Mouse (Mus musculus) liver (tissue): Measurements from ENCODE around the gene Kcnc3.

Experiments used
- DNase-seq: peaks from one replicate; pipeline ENCODE4 v3.0.0-alpha.2; 2020; ENCODE audit warnings: mixed read lengths

Kcnc3 gene

GRCm38 (mm10) chr7:44571811-44572210, 18.7 kb upstream of the Kcnc3 start:
- no peak for DNase-seq

GRCm38 (mm10) chr7:44572213-44572701, 18.2 kb upstream of the Kcnc3 start, which contains the start of gene Napsa:
TSS of gene Napsa (plus strand) at chr7:44572380.
- DNase-seq = no peak

GRCm38 (mm10) chr7:44572956-44573484, 17.4 kb upstream of the Kcnc3 start:
- no peak for DNase-seq

- DNase-seq = no peak
These were observed 14.1 kb upstream of the Kcnc3 start for GRCm38 (mm10) chr7:44576333-44576844.

GRCm38 (mm10) chr7:44581637-44582036, 8.8 kb upstream of the Kcnc3 start:
- DNase-seq = no peak

GRCm38 (mm10) chr7:44582709-44583108, 7.8 kb upstream of the Kcnc3 start:
- no peak for DNase-seq

- no peak for DNase-seq
These were observed 7.3 kb upstream of the Kcnc3 start for GRCm38 (mm10) chr7:44583146-44583545.

GRCm38 (mm10) chr7:44584265-44584804, 6.1 kb upstream of the Kcnc3 start:
- no peak for DNase-seq

GRCm38 (mm10) chr7:44584921-44585320, 5.5 kb upstream of the Kcnc3 start:
- DNase-seq = no peak

- no peak for DNase-seq
These were observed 4.9 kb upstream of the Kcnc3 start for GRCm38 (mm10) chr7:44585606-44586005.

- DNase-seq = no peak
These were observed 3.9 kb upstream of the Kcnc3 start for GRCm38 (mm10) chr7:44586518-44586917.

GRCm38 (mm10) chr7:44586930-44587329, 3.5 kb upstream of the Kcnc3 start:
- DNase-seq = peak; percentile 14

GRCm38 (mm10) chr7:44587676-44588075, 2.8 kb upstream of the Kcnc3 start:
- no peak for DNase-seq

- no peak for DNase-seq
These were observed 2.1 kb upstream of the Kcnc3 start for GRCm38 (mm10) chr7:44588338-44588737.

- DNase-seq = peak; percentile 72
These were observed 1.3 kb upstream of the Kcnc3 start for GRCm38 (mm10) chr7:44589149-44589548.

GRCm38 (mm10) chr7:44589946-44590345, 518 bp upstream of the Kcnc3 start:
- no peak for DNase-seq

- no peak for DNase-seq
These were observed 1.1 kb downstream of the Kcnc3 start for GRCm38 (mm10) chr7:44591348-44592116.

- no peak for DNase-seq
These were observed 2.6 kb downstream of the Kcnc3 start for GRCm38 (mm10) chr7:44593051-44593450.

- DNase-seq = peak; percentile 75
These were observed 3.3 kb downstream of the Kcnc3 start for GRCm38 (mm10) chr7:44593775-44594174.

GRCm38 (mm10) chr7:44594291-44594690, 3.8 kb downstream of the Kcnc3 start:
- no peak for DNase-seq

GRCm38 (mm10) chr7:44595131-44595561, 4.7 kb downstream of the Kcnc3 start:
- no peak for DNase-seq

- DNase-seq = no peak
These were observed 5.6 kb downstream of the Kcnc3 start for GRCm38 (mm10) chr7:44596051-44596450.

- DNase-seq = no peak
These were observed 6.6 kb downstream of the Kcnc3 start for GRCm38 (mm10) chr7:44596996-44597538.

GRCm38 (mm10) chr7:44597666-44598065, 7.2 kb downstream of the Kcnc3 start:
- no peak for DNase-seq
